Mouse (Mus musculus): ENCODE results near the gene Phldb2. TPM values are rescaled to one million over a fixed set of nuclear protein-coding genes. Genes with fewer than 3 reads are reported as not detected.

Phldb2 gene
- total and polyA plus RNA-seq, 2 experiments from 2014 or later = 32.8 to 33.2 TPM

GRCm38 (mm10) chr16:45767434-45767833 is 186.0 kb downstream of the Phldb2 start:
- Histone ChIP-seq H3K36me3 (replicated peaks; ENCODE audit: control insufficient read depth, insufficient read depth, low read length) (peaks cover 82% of the 10 kb centered on the region), H3K9ac (replicated peaks; ENCODE audit: low read depth, low read length) (no peak overlapping the region), H3K9me3 (replicated peaks; ENCODE audit: control insufficient read depth, low read length) (no peaks in the 10 kb centered on the region), H3K27ac (ENCODE audit: low read depth) (no peak overlapping the region; the same call in 1 of the 2 replicates), H3K4me3 (ENCODE audit: low read depth, low read length) (no peak overlapping the region), H3K4me1 (ENCODE audit: control insufficient read depth, insufficient read depth) (0 out of 2 replicates have a peak, but pooled peaks cover 3% of the 10 kb centered on the region), H3K27me3 (ENCODE audit: control insufficient read depth, insufficient read depth, low read length) (no peaks in the 10 kb centered on the region), H3K4me2 (ENCODE audit: low read depth, low read length) (no peak overlapping the region)
- WGBS = 66% methylated on average over 4 of the region's 4 CpGs
- no peak for TF ChIP-seq EP300 (IDR thresholded peaks at IDR 0.05; ENCODE audit: low read depth)
- TF ChIP-seq CTCF (IDR thresholded peaks at IDR 0.05; ENCODE audit: low read depth) = no peak
- ATAC-seq (ENCODE audit: insufficient read depth, low read depth) (no peak), DNase-seq (ENCODE audit: low spot score) (no peak)

GRCm38 (mm10) chr16:45765801-45766494 is 187.4 kb downstream of the Phldb2 start:
- 0 out of 2 replicates have a peak, but pooled peaks cover 3% of the 10 kb centered on the region for H3K4me1 ChIP-seq (ENCODE audit: control insufficient read depth, insufficient read depth)
- no peak overlapping the region for H3K4me3 ChIP-seq (ENCODE audit: low read depth, low read length)
- H3K27me3 ChIP-seq (ENCODE audit: control insufficient read depth, insufficient read depth, low read length) = no peaks in the 10 kb centered on the region
- 80% methylated on average over 7 of the region's 7 CpGs for WGBS
- peaks cover 74% of the 10 kb centered on the region for H3K36me3 ChIP-seq (replicated peaks; ENCODE audit: control insufficient read depth, insufficient read depth, low read length)
- no peak for DNase-seq (ENCODE audit: low spot score)
- H3K9ac ChIP-seq (replicated peaks; ENCODE audit: low read depth, low read length) = no peak overlapping the region
- no peak for ATAC-seq (ENCODE audit: insufficient read depth, low read depth)
- no peak for TF ChIP-seq EP300 (IDR thresholded peaks at IDR 0.05; ENCODE audit: low read depth)
- TF ChIP-seq CTCF (IDR thresholded peaks at IDR 0.05; ENCODE audit: low read depth) = no peak
- H3K27ac ChIP-seq (ENCODE audit: low read depth) = 0 out of 2 replicates have a peak overlapping the region, but pooled peaks have one; percentile 66
- H3K9me3 ChIP-seq (replicated peaks; ENCODE audit: control insufficient read depth, low read length) = no peaks in the 10 kb centered on the region
- H3K4me2 ChIP-seq (ENCODE audit: low read depth, low read length) = no peak overlapping the region

- ATAC-seq (ENCODE audit: insufficient read depth, low read depth) (no peak), DNase-seq (ENCODE audit: low spot score) (no peak)
- peak overlapping the region; percentile 66 for H3K27ac ChIP-seq (ENCODE audit: low read depth)
- no peaks in the 10 kb centered on the region for H3K27me3 ChIP-seq (ENCODE audit: control insufficient read depth, insufficient read depth, low read length)
- H3K36me3 ChIP-seq (replicated peaks; ENCODE audit: control insufficient read depth, insufficient read depth, low read length) = peaks cover 74% of the 10 kb centered on the region
- no peak overlapping the region for H3K9ac ChIP-seq (replicated peaks; ENCODE audit: low read depth, low read length)
- no peak overlapping the region for H3K4me3 ChIP-seq (ENCODE audit: low read depth, low read length)
- no peak overlapping the region for H3K4me2 ChIP-seq (ENCODE audit: low read depth, low read length)
- TF ChIP-seq CTCF (IDR thresholded peaks at IDR 0.05; ENCODE audit: low read depth) = no peak
- TF ChIP-seq EP300 (IDR thresholded peaks at IDR 0.05; ENCODE audit: low read depth) = no peak
- 0 out of 2 replicates have a peak, but pooled peaks cover 3% of the 10 kb centered on the region for H3K4me1 ChIP-seq (ENCODE audit: control insufficient read depth, insufficient read depth)
- H3K9me3 ChIP-seq (replicated peaks; ENCODE audit: control insufficient read depth, low read length) = no peaks in the 10 kb centered on the region
- 63% methylated on average over 3 of the region's 3 CpGs for WGBS
Measured at GRCm38 (mm10) chr16:45765102-45765501, 188.3 kb downstream of the Phldb2 start.

- Histone ChIP-seq H3K27me3 (ENCODE audit: control insufficient read depth, insufficient read depth, low read length) (no peaks in the 10 kb centered on the region), H3K27ac (ENCODE audit: low read depth) (0 out of 2 replicates have a peak overlapping the region, but pooled peaks have one; percentile 11), H3K9ac (replicated peaks; ENCODE audit: low read depth, low read length) (no peak overlapping the region), H3K36me3 (replicated peaks; ENCODE audit: control insufficient read depth, insufficient read depth, low read length) (peaks cover 76% of the 10 kb centered on the region), H3K4me2 (ENCODE audit: low read depth, low read length) (no peak overlapping the region), H3K4me1 (ENCODE audit: control insufficient read depth, insufficient read depth) (0 out of 2 replicates have a peak, but pooled peaks cover 3% of the 10 kb centered on the region), H3K4me3 (ENCODE audit: low read depth, low read length) (no peak overlapping the region), H3K9me3 (replicated peaks; ENCODE audit: control insufficient read depth, low read length) (no peaks in the 10 kb centered on the region)
- ATAC-seq (ENCODE audit: insufficient read depth, low read depth) (no peak), DNase-seq (ENCODE audit: low spot score) (no peak)
- TF ChIP-seq CTCF (IDR thresholded peaks at IDR 0.05; ENCODE audit: low read depth) (no peak), EP300 (IDR thresholded peaks at IDR 0.05; ENCODE audit: low read depth) (no peak)
- 54% methylated on average over 13 of the region's 13 CpGs for WGBS
Measured at GRCm38 (mm10) chr16:45762859-45763505, 190.4 kb downstream of the Phldb2 start.

GRCm38 (mm10) chr16:45761425-45761824 is 192.0 kb downstream of the Phldb2 start:
- H3K9me3 ChIP-seq (replicated peaks; ENCODE audit: control insufficient read depth, low read length) = no peaks in the 10 kb centered on the region
- no peak for DNase-seq (ENCODE audit: low spot score)
- no peak overlapping the region for H3K27ac ChIP-seq (ENCODE audit: low read depth)
- no peak overlapping the region for H3K4me3 ChIP-seq (ENCODE audit: low read depth, low read length)
- TF ChIP-seq CTCF (IDR thresholded peaks at IDR 0.05; ENCODE audit: low read depth) (peak; percentile 31), EP300 (IDR thresholded peaks at IDR 0.05; ENCODE audit: low read depth) (no peak)
- H3K27me3 ChIP-seq (ENCODE audit: control insufficient read depth, insufficient read depth, low read length) = no peaks in the 10 kb centered on the region
- no peak overlapping the region for H3K9ac ChIP-seq (replicated peaks; ENCODE audit: low read depth, low read length)
- 0 out of 2 replicates have a peak, but pooled peaks cover 3% of the 10 kb centered on the region for H3K4me1 ChIP-seq (ENCODE audit: control insufficient read depth, insufficient read depth)
- ATAC-seq (ENCODE audit: insufficient read depth, low read depth) = no peak
- 71% methylated on average over 1 of the region's 1 CpGs for WGBS
- peaks cover 75% of the 10 kb centered on the region for H3K36me3 ChIP-seq (replicated peaks; ENCODE audit: control insufficient read depth, insufficient read depth, low read length)
- no peak overlapping the region for H3K4me2 ChIP-seq (ENCODE audit: low read depth, low read length)
